Mouse (Mus musculus) 416B (cell line): Measurements from ENCODE around the gene Kpnb1.

Experiments used
- DNase-seq: peaks from one replicate; pipeline ENCODE4 v3.0.0; 2011; ENCODE audit warnings: low read depth

Kpnb1 gene

DNA sequence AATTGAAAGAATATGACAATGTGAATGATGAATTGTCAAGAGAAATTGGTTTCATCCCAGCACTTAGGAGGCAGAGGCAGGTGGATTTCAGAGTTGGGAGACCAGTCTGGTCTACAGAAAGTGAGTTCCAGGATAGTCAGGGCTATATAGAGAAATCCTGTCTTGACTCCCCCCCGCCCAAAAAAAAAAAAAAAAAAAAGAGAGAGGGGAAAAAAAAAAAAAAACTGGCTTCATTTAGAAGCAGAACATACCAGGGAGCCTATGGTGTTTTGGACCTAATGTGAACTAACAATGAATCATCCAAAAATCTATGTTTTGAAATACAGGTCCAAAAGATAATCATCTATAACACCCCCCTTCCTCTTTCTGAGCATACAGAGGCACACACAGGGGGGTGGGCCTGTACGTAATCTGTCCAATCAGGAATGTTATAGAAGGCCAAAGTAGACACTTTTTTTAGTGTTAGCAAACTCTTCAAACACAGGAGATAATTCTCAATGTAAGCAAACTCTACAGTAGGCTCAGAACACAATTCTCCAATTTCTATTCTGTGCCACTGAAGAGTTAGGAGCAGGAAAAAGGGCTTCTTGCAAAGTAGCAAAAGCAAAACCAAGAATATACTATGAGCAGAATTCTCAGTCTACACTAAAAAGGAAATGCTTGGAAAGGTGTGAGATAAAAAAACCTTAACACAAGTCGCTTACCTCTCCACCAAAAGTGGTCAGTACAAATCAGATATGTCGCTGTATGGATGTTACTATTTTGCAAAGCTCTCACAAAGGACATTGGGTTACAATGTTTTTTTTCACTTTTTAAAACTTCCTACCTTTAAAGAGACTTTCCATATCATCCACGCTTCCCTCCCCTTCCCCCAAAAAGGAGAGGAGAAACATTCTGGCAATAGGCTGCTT lies 1.7 kb downstream of the Kpnb1 start:
- DNase-seq = peak; percentile 82

GRCm38 (mm10) chr11:97184875-97185274 lies 2.8 kb downstream of the Kpnb1 start:
- peak; percentile 35 for DNase-seq

GRCm38 (mm10) chr11:97182446-97182845 lies 5.2 kb downstream of the Kpnb1 start:
- DNase-seq = no peak

DNA sequence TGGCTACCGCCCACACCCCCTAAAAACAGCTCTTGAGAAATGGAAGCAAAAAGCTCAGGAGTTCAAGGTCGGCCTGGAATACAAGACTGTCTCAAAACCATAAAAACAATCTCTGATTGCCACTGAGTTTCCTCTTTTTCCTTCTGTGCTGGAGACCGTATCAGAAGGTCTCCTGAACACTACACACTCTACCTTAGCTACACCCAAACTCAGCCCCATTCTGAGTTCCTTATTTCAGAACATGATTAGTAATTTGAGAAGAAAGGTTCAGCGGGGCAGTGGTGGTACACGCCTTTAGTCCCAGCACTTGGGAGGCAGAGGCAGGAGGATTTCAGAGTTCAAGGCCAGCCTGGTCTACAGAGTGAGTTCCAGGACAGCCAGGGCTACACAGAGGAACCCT lies 6.6 kb downstream of the Kpnb1 start:
- peak; percentile 23 for DNase-seq

DNA sequence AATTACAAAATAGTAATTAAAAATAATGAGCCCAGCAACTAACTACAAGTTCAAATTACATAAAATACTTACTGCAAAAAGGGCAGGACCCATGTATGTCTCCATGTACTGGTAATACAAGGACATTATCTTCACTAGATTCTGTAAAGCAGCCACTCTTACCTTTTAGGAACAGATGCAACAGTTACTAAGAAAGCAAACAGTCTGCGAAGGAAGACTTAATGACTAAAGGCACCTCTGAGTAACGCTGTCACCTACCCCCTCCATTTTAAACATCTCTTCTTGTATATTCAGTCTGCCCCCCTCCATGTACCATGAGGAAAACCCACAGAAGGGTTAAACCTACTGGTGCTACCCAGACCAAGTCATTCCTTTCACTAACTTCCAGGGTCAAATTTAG lies 9.5 kb downstream of the Kpnb1 start:
- DNase-seq = no peak

GRCm38 (mm10) chr11:97176851-97177250 lies 10.8 kb downstream of the Kpnb1 start:
- peak; percentile 75 for DNase-seq

DNA sequence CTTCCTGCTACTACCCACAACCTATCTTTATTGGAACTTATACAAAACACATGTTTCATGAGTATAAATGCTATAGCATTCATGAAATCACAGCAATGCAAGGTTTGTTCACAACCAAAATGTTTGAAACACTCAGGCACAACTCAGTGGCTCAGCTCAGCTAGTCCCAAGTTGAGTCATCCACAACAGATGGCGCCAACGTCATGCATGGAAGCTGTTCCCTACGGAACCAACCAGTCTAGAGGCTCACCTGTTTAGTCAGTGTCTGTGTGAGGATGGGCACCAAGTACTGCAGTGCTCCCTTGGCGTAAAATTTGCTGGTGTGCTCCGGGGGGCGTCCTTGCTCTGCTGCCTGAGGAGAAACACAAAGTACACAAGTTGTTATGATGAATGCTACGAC lies 12.2 kb downstream of the Kpnb1 start:
- no peak for DNase-seq

- no peak for DNase-seq
Observed at GRCm38 (mm10) chr11:97160341-97160740, 27.3 kb downstream of the Kpnb1 start.

- no peak for DNase-seq
Observed at GRCm38 (mm10) chr11:97156999-97157398, 30.7 kb downstream of the Kpnb1 start.

DNA sequence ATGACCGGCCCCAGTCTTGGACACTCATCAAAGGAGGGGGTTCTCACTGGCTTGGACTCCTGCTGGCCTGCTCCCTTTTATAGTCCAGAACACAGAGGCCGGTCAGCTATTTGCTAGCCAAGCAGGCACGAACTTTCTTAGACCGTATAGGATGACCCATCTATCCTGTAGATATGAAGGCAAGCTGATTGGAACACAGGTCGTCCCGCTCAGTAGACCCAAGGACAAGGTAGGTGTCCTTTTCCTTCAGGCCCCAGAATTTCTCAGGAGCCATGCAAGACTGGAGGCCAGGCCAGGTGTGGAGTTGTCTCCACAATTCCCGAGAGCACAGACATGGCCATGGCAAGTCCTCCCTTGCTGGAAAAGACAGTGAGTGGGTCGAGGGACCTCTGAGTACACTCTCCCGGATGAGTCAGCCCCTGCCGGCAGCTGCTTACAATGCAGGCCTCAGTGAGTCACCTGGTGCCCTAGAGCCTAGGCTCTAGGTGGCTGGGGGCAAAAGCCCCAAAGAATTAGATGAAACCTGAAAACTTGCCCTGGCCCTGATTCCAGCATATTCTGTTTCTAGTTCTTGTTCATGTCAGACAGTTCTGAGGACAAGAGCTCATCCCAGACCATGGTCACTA lies 34.9 kb downstream of the Kpnb1 start:
- peak; percentile 72 for DNase-seq

GRCm38 (mm10) chr11:97152023-97152426 lies 35.7 kb downstream of the Kpnb1 start:
- DNase-seq = peak; percentile 71

DNA sequence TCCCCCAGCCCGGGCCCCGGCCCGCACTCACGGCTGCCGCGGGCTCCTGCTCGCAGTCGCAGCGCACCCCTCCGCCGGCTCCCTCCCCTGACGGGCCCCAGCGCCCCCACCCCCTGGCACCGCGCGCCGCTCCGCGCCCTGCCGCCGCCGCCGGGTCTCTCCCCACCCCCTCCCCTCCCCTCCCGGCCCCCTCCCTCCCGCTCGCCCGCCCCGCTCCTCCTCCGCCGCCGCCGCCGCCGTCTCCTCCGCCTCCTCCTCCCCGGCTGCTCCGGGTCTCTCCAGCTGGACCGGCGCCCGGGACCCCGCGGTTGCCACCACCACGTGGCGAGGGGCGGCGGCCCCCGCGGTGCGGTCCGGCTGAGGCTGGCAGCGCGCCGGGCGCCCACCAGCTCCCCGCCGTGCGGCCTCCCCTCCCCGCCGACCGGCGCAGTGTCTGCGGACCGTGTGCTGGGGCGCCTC lies 36.3 kb downstream of the Kpnb1 start, which contains the start of gene Tbkbp1:
TSS of gene Tbkbp1 (minus strand) at position 153 of the 459 bp plus-strand sequence.
- no peak for DNase-seq

GRCm38 (mm10) chr11:97150411-97151330 lies 37.0 kb downstream of the Kpnb1 start:
- DNase-seq = peak; percentile 84

- DNase-seq = peak; percentile 86
Observed at GRCm38 (mm10) chr11:97149995-97150410, 37.7 kb downstream of the Kpnb1 start.

GRCm38 (mm10) chr11:97149026-97149425 lies 38.7 kb downstream of the Kpnb1 start:
- DNase-seq = no peak

GRCm38 (mm10) chr11:97148591-97148990 lies 39.1 kb downstream of the Kpnb1 start:
- no peak for DNase-seq

DNA sequence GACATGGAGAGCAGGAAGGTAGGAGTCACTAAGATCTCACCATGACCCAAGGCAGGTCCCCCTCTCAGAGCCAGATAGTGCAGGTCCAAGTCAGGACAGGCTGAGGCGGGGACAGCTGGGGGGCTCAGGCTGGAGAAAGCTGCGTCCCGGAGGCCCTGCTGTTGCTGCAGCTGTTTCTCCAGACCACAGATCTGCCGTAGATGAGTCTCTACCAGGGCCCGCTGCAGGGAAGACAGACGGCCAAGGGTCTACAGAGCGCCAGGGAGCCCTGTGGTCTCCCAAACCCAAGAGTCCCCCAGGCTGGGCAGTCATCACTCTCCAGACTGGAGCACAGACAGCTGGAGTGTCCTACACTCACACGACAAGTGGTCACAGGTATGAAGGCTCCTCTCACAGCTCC lies 40.3 kb downstream of the Kpnb1 start:
- no peak for DNase-seq

DNA sequence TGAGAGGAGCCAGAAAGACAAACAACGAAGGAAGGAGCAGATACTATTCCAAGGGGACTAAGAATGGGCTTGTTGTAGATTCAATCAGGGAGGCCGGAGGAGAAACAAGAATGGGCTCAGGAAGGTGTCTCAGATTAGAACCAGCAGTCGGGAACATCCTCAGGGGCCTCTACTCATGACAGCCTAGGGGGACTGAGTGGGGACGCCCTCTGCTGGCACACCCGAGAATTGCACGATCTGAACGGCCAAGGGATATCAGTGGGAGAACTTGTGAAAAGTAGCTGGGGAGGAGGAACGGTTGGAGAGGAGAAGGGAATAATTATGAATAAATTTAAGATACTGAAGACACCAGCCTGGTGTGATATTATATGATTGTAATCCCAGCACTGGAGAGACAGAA lies 41.0 kb downstream of the Kpnb1 start:
- DNase-seq = peak; percentile 67

GRCm38 (mm10) chr11:97145951-97146350 lies 41.7 kb downstream of the Kpnb1 start:
- DNase-seq = no peak

DNA sequence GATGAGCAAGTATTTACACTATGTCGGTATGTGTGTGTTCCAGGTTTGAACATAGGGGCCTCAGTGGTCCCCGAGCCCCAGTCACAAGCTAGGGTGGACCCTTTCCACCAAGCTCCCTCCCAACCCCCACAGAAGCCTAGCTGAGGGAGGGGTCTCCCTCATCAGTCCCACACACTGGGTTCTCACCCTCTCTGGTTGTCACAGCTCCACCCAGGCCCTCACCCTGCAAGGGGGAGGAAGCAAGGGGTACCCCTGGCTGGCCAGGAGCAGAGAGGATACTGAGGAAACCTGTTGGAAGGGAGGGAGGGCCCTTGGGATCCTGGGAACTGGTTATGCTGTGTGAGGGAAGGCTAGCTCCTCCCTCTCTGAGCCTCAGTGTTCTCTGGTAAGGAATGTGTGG lies 42.4 kb downstream of the Kpnb1 start:
- no peak for DNase-seq

DNA sequence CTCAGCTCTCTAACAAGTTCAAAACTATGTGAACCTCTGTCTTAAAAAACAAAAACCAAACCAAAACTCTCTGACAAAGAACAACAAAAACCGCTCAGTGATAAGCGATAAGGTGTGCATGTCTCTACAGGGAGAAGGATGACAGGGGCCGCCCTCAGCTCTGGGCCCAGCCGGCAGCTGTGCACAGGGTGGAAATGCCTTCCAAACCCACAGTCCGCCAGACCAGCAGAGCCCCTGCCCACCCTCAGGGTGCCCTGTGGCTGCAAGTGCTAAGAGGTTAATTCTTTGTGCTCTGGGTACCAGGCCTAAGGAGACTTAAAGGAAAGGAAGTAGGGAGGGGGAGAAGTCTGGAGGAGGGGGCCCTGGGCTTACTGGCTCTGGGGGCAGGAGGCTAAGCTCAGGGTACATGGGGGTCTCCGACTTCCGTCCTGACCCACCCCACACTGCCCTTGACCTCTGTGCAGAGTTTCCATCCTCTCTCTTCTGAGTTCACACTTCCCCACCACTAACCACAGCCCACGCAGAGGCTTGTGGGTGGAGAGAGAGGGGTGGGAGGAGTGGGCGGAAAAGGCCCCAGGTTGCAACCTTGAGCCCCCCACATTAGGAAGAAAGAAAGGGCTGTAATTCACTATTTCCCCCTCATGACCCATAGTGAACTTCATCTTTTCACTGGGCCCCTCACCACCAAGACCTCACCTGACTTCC lies 44.3 kb downstream of the Kpnb1 start:
- peak; percentile 36 for DNase-seq
